Mouse (Mus musculus) CD4-positive, CD25-positive, alpha-beta regulatory T cell, adult 2 months (primary cell): Measurements from ENCODE around the gene Nipa1.

Experiments used
- DNase-seq: peaks from one replicate; pipeline ENCODE4 v3.0.0-alpha.2; 2012; ENCODE audit warnings: low read depth, low spot score

Nipa1 gene

GRCm38 (mm10) chr7:56010318-56011017 is 9.3 kb downstream of the Nipa1 start:
- no peak for DNase-seq

- no peak for DNase-seq
These were observed 20.8 kb downstream of the Nipa1 start for GRCm38 (mm10) chr7:55998997-55999396.

- DNase-seq = no peak
These were observed 24.7 kb downstream of the Nipa1 start for GRCm38 (mm10) chr7:55995013-55995412.

DNA sequence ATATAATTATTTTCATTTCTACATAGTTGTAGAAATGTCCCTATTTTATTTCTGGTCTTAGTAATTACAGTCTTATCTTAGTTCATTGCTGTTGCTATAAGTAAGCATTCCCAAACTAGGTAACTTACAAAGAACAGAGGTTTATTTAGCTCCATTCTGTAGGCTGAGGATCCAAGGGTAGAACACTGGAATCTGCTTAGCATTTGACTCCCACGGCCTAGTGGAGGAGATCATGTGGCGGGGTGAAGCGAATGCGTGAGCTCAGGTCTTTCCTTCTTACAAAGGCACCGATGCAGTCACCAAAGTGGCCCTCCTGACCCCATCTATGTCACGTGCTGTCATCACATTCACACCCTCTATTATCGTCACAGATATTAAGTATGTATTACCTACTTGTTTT is 27.9 kb downstream of the Nipa1 start:
- DNase-seq = no peak

GRCm38 (mm10) chr7:55991129-55991528 is 28.6 kb downstream of the Nipa1 start:
- no peak for DNase-seq

DNA sequence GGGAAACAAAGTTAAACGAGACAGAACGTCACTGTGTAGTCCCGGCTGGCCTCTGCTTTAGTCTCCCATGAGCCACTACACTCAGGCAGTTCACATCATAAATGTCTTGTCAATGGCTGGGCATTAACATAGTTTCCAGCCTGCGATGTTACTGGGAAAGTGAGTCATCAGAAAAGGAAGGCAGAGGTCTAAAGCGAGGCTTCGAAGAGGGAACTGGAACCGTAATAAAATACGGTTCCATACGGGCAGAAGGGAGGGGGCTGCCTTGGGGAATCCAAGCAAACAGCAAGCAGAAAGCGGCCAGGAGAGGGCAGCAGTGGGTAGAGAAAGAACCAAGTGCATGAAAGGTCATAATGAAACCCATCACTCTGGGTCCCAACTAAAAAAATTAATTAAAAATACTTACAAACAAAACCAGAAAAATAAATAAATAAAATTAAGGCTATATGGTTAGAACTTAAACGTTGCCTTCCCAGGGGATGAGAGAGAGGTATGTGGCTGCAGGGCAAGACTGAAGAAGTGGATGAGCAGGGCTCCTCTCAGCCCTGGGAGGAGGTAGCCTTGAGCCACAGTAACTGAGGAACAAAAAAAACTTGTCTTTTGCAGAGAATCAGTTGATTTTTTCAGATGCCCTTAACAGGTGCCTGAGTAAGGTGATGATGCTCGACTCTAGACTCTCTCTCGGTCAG is 33.1 kb downstream of the Nipa1 start:
- DNase-seq = peak; percentile 82

DNA sequence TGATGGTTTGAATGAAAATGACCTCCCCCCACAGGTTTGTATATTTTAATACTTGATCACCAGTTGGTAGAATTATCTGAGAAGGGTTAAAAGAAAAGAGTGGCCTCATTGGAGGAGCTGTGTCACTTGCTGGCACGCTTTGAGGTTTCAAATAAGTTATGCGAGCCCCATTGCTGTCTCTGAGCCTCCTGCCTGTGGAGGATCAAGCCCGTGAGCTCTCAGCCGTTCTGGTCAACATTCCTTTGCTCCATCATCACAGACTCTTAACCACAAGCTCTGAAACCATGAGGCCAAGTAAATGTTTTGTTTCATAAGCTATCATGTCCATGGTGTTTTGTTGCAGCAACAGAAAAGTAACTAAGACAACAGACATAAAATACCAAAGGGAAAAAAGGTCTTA is 35.0 kb downstream of the Nipa1 start:
- DNase-seq = no peak

- no peak for DNase-seq
These were observed 36.6 kb downstream of the Nipa1 start for GRCm38 (mm10) chr7:55983107-55983506.

GRCm38 (mm10) chr7:55982010-55982700 is 37.6 kb downstream of the Nipa1 start:
- DNase-seq = no peak

DNA sequence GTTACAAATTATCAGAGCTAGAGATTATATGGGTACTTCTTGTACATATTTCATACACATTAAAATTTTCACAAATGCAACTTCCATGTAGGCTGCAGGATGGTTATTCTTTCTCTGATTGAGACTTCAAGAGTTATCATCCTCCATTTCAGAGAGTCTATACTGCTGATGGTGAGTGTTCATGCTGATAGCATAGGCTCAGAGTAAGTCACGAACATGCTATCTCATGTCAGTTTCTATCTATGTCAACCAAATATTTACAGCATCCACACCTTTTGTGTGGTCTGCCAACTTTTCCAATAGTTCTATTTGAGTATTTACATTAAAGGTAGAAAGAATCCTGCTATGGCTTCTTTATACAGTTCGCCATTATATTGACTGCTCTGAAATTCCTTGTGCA is 38.2 kb downstream of the Nipa1 start:
- DNase-seq = no peak

DNA sequence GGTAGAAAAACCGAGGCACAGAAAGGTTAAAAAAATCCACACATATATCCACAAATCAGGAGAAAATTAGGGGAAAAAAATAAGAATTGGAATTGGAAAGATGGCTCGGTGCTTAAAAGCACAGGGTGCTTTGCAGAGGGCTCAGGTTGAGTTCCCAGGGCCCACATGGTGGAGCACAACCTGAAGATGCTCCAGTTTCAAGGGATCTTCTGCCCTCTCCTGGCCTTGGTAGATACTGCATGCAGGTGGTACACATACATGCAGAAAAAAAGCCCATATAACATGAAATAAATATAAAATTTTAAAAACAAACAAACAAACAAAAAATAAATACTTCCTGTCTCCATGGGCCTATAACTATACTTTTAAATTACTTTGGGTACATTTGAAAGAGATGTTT is 45.3 kb downstream of the Nipa1 start:
- DNase-seq = peak; percentile 42

- DNase-seq = no peak
These were observed 50.3 kb downstream of the Nipa1 start for GRCm38 (mm10) chr7:55969415-55969814.

DNA sequence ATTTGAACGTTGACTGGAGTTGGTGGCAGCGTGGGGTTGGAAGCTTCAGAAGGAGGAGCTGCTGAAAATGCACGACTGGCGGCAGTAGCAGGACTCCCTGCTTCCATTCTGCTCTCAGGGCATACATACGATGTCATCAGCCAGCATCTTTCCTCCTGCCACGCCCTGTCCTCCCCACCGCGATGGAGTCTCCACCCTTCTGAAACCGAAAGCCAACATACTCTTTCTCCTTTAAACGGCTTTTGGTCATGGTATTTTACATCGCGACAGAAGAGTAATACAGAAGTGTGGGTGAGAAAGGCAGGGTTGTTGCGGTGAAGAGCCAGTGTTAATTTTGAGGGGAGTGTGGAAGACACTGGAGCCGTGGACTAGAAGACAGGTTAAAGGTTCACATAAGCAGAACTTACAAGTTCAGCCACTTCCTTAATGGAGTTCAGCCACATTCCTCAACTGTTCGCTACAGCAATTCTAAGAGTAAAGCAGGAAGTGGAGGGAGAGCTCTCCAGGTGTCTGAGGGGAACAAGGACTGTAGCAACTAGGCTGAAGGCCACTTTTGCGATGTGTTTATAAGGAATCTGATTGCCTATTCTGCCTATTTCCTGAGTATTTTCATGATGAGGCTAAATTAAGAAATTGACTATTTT is 51.4 kb downstream of the Nipa1 start:
- DNase-seq = peak; percentile 81

- DNase-seq = no peak
These were observed 52.8 kb downstream of the Nipa1 start for GRCm38 (mm10) chr7:55966866-55967460.

DNA sequence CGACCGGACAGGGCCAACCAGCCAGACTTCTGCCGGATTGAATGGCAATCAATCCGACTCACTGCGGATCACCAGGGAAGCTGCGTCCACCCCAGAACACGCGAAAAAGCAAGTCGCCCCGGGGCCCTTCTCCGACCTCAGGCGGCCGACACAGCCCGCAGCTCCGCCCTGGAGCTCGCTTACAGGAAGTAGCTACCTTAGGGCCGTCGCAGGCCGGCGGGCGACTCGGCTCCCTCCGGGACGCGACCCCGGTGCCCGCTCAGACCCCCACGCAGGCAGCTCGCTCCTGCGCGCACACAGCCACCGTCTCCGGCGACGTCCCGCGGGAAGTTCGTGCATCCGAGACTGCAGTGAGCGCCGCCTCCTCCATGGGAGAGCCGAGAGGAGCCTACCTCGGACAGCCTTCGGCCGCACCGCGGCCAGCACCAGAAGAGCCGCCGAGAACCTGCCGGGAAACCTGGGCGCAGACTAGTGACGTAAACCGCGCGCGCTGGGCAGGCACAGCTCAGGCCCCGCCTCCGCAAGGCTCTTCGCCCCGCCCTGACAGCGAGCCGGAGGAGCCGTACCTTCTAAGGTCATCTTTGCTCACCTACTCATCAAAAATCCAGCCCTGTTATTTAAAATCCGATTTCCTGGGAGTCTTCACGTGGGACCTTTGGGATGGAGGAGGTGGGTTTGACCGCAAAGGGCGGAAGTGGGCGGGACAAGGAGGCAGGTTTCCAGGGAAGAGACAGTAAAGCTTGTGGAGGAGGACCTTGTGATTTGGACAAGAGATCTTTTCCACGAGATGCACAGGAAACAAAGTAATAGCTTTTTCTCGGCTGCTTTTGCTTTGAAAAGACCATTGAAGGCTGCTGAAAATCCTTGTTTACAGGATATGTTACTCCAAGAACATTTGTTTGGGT is 57.5 kb downstream of the Nipa1 start, which contains the start of gene Nipa2:
Gene Nipa2, minus strand, starts transcription at position 473 of the 905 bp plus-strand sequence.
- peak; percentile 95 for DNase-seq

- DNase-seq = peak; percentile 26
These were observed 59.2 kb downstream of the Nipa1 start for GRCm38 (mm10) chr7:55960506-55960905.

GRCm38 (mm10) chr7:55959801-55960200 is 60.0 kb downstream of the Nipa1 start:
- peak; percentile 11 for DNase-seq

- no peak for DNase-seq
These were observed 61.8 kb downstream of the Nipa1 start for GRCm38 (mm10) chr7:55957916-55958315.

DNA sequence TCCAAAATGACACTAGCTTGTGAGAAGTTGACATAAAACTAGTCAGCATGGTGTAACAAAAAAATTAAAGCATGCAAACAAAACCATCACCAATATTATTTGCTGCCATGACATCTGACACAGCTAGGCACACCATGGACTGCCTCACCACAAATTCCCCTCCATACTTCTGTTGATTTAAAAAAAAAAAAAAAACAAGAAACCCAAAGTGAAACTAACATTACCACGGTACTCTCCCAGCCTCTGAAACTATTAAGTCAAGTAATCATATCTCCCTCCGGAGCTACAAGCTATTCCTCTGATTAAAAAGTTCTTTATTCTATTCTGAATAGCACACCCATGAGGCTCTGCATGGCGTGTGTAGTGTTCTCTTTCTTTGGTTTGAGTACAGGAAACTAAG is 62.6 kb downstream of the Nipa1 start:
- DNase-seq = peak; percentile 18

DNA sequence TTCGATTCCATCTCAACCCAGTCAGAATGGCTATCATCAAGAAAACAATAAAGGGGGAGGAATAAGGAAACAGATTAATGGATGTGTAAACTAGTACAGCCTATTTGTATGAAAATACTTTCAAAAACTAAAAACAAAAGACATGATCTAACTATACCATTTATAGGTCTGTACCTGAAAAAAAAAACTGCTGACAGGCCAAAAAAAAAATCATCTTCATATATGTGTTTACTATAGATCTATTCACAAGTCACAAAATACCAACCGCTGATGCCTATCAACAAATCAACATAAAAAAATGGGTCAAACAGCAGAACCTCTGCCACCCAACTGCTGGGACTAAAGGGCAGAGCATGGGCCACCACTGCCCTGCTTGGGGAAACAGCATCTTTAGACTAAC is 63.7 kb downstream of the Nipa1 start:
- DNase-seq = no peak

DNA sequence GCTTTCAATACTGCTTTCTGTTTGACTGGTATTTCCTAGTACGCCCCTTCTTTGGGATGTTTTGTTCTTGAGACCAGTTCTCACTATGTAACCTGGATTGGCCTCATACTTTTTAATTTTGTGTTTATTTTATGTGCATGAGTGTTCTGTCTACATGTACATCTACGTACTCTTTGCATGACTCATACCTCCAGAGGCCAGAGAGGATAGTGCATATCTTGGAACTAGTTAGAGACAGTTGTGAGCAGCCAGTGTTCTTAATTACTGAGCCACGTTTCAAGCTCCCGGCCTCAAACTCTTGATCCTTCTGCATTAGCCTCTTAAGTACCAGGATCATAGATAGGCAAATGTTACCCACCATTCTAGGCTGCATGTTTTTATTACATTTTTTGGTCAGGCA is 81.4 kb downstream of the Nipa1 start:
- DNase-seq = no peak
